Mouse (Mus musculus): ENCODE results near the gene Vav1. TPM values are rescaled to one million over a fixed set of nuclear protein-coding genes. Genes with fewer than 3 reads are reported as not detected.

Gene Vav1
- 1.8 TPM in 2 replicates for polyA plus RNA-seq (2021; fragmentation: Nextera tagmentation)
- long read RNA-seq, experiment 1, partial matches to known transcripts = 2 of 14 reads
- long read RNA-seq, experiment 1, other reads (novel, unspliced or antisense) = 12 of 14 reads
- long read RNA-seq, experiment 2 = 0 reads

DNA sequence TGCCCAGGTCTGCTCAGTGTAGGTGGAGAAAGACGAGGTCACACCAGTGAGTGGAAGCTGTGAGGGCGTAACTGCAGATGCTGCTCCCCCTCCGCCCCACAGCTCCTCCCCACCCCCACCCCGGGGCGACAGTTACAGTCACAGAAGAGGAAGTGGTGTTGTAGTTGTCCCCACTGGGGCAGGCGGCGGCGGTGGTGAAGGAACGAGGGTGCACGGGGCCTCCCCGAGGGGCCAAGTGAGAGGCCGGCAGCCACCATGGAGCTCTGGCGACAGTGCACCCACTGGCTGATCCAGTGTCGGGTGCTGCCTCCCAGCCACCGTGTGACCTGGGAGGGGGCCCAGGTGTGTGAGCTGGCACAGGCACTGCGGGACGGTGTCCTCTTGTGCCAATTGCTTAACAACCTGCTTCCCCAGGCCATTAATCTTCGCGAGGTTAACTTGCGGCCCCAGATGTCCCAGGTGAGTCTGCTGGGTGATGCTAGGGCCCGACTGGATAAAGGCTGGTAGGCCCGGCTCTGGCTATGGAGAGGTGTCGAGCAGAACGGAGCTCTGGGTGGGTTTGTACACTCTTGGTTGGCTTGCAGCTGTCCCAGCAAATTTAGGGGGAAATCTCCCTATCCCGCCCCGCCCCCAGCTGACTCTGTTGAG is at the start of gene Vav1:
Vav1 (plus strand) TSS at position 158 of the 648 bp plus-strand sequence.

DNA sequence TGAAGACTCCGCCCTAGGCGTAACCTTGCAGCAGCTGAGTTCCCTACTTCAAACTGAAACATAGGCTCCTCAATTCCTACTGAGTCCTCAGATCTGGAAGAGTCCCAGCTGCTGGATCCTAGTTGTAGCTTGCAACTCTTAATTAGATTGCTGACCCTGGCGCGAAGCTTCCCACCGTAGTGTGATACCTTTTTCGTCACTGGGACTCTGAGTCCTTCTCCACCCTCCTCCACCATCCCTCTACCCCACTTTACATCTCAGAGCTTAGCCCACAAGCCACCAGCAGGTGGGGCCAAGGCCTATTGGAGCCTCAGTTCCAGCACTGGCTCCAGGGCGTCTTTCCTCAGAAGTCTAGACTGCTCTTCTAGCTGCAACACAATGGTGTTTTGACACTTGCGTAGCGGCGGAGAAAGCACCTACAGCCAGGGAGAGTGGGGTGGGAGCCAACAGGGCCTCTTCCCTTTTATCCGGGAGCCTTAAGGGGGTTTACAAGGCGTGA is 30.6 kb upstream of the Vav1 start, which contains the start of gene Gpr108:
Gpr108 (minus strand) TSS at position 246 of the 499 bp plus-strand sequence.

GRCm38 (mm10) chr17:57249186-57250181 is 29.4 kb upstream of the Vav1 start, which contains the start of gene Trip10:
Gene Trip10 (plus strand): TSS chr17:57249455.

GRCm38 (mm10) chr17:57358441-57358840 is 79.5 kb downstream of the Vav1 start, which contains the start of gene Adgre1:
Gene Adgre1 (plus strand): TSS chr17:57358691.

Other genes with a start within 250 kb of the Vav1 start
- 3.1 and 6.7 TPM in 2 replicates for gene Khsrp, start 247.6 kb upstream of the Vav1 start, polyA plus RNA-seq (2021; fragmentation: Nextera tagmentation)
- not detected in 2 replicates for gene Slc25a41, start 237.4 kb upstream of the Vav1 start, polyA plus RNA-seq (2021; fragmentation: Nextera tagmentation)
- gene Crb3, start 220.0 kb upstream of the Vav1 start, polyA plus RNA-seq (2021; fragmentation: Nextera tagmentation) = 1.4 and 1.5 TPM in 2 replicates
- gene Slc25a23, start 219.2 kb upstream of the Vav1 start, polyA plus RNA-seq (2021; fragmentation: Nextera tagmentation) = 31.3 and 177 TPM in 2 replicates
- gene Dennd1c, start 200.6 kb upstream of the Vav1 start, polyA plus RNA-seq (2021; fragmentation: Nextera tagmentation) = 0.29 and 0.58 TPM in 2 replicates
- gene Tubb4a, start 191.3 kb upstream of the Vav1 start, polyA plus RNA-seq (2021; fragmentation: Nextera tagmentation) = 603 and 657 TPM in 2 replicates
- 0.77 and 0.92 TPM in 2 replicates for gene Tnfsf9, start 173.8 kb upstream of the Vav1 start, polyA plus RNA-seq (2021; fragmentation: Nextera tagmentation)
- 0.33 and 0.42 TPM in 2 replicates for gene Cd70, start 129.3 kb upstream of the Vav1 start, polyA plus RNA-seq (2021; fragmentation: Nextera tagmentation)
- not detected in 2 replicates for gene Tnfsf14, start 84.9 kb upstream of the Vav1 start, polyA plus RNA-seq (2021; fragmentation: Nextera tagmentation)
- 0.19 and 0.49 TPM in 2 replicates for gene C3, start 51.0 kb upstream of the Vav1 start, polyA plus RNA-seq (2021; fragmentation: Nextera tagmentation)
- gene Gpr108, start 30.7 kb upstream of the Vav1 start, polyA plus RNA-seq (2021; fragmentation: Nextera tagmentation) = 23.5 TPM in 2 replicates
- gene Trip10, start 29.6 kb upstream of the Vav1 start, polyA plus RNA-seq (2021; fragmentation: Nextera tagmentation) = 3.4 and 3.6 TPM in 2 replicates
- 4.5 and 5.6 TPM in 2 replicates for gene Adgre1, start 79.6 kb downstream of the Vav1 start, polyA plus RNA-seq (2021; fragmentation: Nextera tagmentation)